12 mouse cellular contexts compared by ENCODE assay signal in the genomic region with DNA sequence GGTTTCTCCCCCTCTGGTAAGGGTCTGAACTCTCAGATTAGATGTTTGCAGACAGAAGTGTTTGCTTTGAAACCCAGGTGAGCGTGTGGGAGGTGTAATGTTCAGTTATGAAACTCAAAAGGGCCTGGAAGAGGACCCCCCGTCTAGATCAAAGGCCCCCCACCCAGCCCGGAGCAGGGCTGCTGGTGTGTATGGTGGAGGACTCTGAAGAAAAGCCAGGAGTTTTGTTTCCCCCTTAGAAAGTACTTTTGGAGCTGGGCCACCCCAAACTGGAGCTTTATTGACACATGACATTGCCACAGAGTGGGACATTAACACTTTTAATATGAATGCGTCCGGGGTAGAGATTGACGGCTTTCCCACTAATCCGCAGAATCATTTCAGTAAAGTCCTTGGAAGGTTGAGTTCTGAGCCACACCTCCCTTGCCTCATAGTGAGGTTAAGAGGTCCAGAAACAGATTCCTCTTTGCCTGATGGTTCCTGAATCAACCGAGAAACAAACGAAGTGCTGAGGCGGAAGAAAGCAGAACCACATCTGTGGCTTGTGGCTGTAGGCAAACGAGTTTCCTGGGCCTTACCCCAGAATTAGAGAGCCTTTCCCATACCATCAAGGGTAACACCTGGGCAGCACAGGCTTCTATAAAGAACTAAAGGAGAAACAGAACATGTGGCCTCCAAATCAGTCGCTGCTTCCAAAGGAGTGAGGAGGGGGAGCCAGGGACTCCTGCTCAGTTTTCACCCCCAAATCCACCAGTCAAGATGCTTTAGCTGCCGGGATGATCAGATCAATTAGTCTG.
DNase-seq lines count a peak whose midpoint lies in the region; ATAC-seq and TF ChIP-seq lines count a peak whose summit lies in the region.
"Had no signal": no experiment of that assay in that cellular context is flagged by ENCODE, and none has a peak within 500 bp of the region (broad histone marks: within the 10 kb centered on the region; RNA-seq: fewer than 3 reads in every experiment).

No protein-coding gene starts in this region.

- H3K36me3 ChIP-seq in liver, adult 2 months (ENCODE audit: control insufficient read depth, insufficient read depth, low read length): no peaks in the 10 kb centered on the region

- H3K27me3 ChIP-seq in liver, adult 2 months (ENCODE audit: control insufficient read depth, insufficient read depth, low read length): no peaks in the 10 kb centered on the region

- H3K4me3 ChIP-seq in liver, adult 2 months (ENCODE audit: insufficient read depth, low read depth, low read length): no peak overlapping the region
- H3K4me3 ChIP-seq: gastrocnemius, adult 2 months had no signal

- TF ChIP-seq CTCF in liver, adult 2 months (IDR thresholded peaks at IDR 0.05; ENCODE audit: low read depth, low read length): no peak

- TF ChIP-seq POLR2A in liver, adult 2 months (IDR thresholded peaks at IDR 0.05; ENCODE audit: extremely low read depth, insufficient read depth, low read length): no peak

- no peaks in the 10 kb centered on the region for H3K79me2 ChIP-seq in liver, adult 2 months (ENCODE audit: control insufficient read depth, insufficient read depth, low read length)

- peaks cover 15% of the 10 kb centered on the region for H3K4me1 ChIP-seq in liver, adult 2 months (ENCODE audit: control insufficient read depth, insufficient read depth, low read length)

- ATAC-seq in hematopoietic stem cell, adult 5-6 weeks (replicated peaks in 1 of 2; ENCODE audit: insufficient read depth in 1 of 2, low FRiP score in 2 of 2, low TSS enrichment in 1 of 2, low read depth in 1 of 2, poor library complexity in 2 of 2, severe bottlenecking in 2 of 2): peak; percentile 87 to 93
- ATAC-seq in neutrophil, adult 5-6 weeks (ENCODE audit: extremely low read depth, insufficient number of reproducible peaks, low FRiP score, poor library complexity, severe bottlenecking): peak; percentile 79

- peak; percentile 19 for DNase-seq in liver, adult 2 months (ENCODE audit: extremely low read depth, low read depth, low spot score)
- no peak for DNase-seq in liver
- DNase-seq in CD4-positive, CD25-positive, alpha-beta regulatory T cell, adult 2 months (ENCODE audit: low read depth, low spot score): peak; percentile 45
- no peak for DNase-seq in urinary bladder, postnatal 10 days (ENCODE audit: low spot score)
- DNase-seq in retina, embryonic 14.5 days (ENCODE audit: low spot score): no peak
- no peak for DNase-seq in ovary, postnatal 10 days (ENCODE audit: low spot score)
- DNase-seq: adrenal gland, adult 2 months; cerebellum, adult 9-11 months; gastrocnemius, adult 2 months; kidney, postnatal 36 days had no signal

- no peak overlapping the region for H3K9ac ChIP-seq in liver, adult 2 months (ENCODE audit: low read depth, low read length)

- 75% methylated on average over 13 of the region's 13 CpGs for WGBS in liver, adult 2 months

- H3K27ac ChIP-seq in liver, adult 2 months (replicated peaks; ENCODE audit: insufficient read depth, low read depth, low read length): no peak overlapping the region
- H3K27ac ChIP-seq: gastrocnemius, adult 2 months had no signal

Comparison
In these comparisons a context has a peak if more than half of its experiments do, and no peak if none do; other contexts are left out.
1. DNase-seq: peak in liver, adult 2 months (single experiment) and CD4-positive, CD25-positive, alpha-beta regulatory T cell, adult 2 months (single experiment); none in liver (single experiment), urinary bladder, postnatal 10 days (single experiment), retina, embryonic 14.5 days (single experiment) and ovary, postnatal 10 days (single experiment).